Mouse (Mus musculus): Measurements from ENCODE around the gene Mindy3. TPM values are rescaled to one million over a fixed set of nuclear protein-coding genes. Genes with fewer than 3 reads are reported as not detected.

The Mindy3 gene
- polyA plus RNA-seq, 1 experiment from 2014 or later, result 13.1 TPM

DNA sequence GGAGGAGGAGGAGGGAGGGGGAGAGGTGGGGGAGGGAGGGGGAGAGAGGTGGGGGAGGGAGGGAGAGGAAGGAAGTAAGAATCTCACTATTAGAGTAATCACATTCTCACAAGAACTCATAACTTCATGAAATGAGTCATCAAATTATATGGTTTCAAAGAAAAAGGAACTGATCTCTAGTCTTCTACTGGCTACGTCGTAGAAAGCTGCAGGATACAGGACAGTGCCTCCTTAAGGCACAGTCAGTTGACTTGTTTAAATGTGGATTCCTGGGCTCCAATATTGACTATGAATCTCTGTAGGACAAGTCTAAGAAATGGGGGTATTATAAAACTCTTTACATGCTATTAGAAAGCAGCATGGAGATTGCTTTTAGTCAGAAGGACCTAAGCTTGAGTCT is 12.5 kb downstream of the Mindy3 start:
- 54% methylated on average over 2 of the region's 2 CpGs for whole genome bisulfite sequencing (ENCODE audit: insufficient replicate concordance)
- no peak for ATAC-seq
- H3K4me3 ChIP-seq (ENCODE audit: low read depth, low read length), result no peak overlapping the region
- TF ChIP-seq EP300 (IDR thresholded peaks at IDR 0.05; ENCODE audit: low read depth), result no peak
- no peak for TF ChIP-seq CTCF (IDR thresholded peaks at IDR 0.05; ENCODE audit: low read depth)
- no peak overlapping the region for H3K9ac ChIP-seq (replicated peaks)
- no peaks in the 10 kb centered on the region for H3K9me3 ChIP-seq (ENCODE audit: low read length)
- no peak for DNase-seq
- no peak overlapping the region for H3K4me2 ChIP-seq (ENCODE audit: low read depth, low read length)
- peaks cover 6% of the 10 kb centered on the region for H3K36me3 ChIP-seq (replicated peaks; ENCODE audit: insufficient read depth, low read length)
- H3K27me3 ChIP-seq (ENCODE audit: insufficient read depth, low read length), result no peaks in the 10 kb centered on the region
- peaks cover 10% of the 10 kb centered on the region for H3K4me1 ChIP-seq (ENCODE audit: insufficient read depth)
- H3K27ac ChIP-seq (ENCODE audit: low read depth), result no peak overlapping the region

DNA sequence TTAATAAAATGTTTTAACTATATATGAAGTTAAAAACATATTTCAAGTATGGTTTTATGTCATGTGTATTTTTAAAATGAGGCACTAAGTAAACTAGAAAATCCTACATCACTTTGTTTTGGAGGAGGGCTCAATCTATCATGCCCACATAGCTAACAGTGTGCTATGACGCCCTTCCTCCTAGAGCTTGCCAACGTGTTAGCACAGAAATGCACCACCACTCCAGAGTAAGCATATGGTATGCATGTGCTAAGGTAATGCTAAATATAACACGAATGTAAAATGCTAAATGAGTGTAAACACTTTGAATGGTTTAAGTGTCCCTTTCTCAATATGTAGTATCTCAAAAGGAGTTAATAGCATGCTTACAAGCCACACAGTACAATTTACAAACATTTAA is 16.8 kb downstream of the Mindy3 start:
- no peak overlapping the region for H3K4me2 ChIP-seq (ENCODE audit: low read depth, low read length)
- no peak overlapping the region for H3K9ac ChIP-seq (replicated peaks)
- no peaks in the 10 kb centered on the region for H3K27me3 ChIP-seq (ENCODE audit: insufficient read depth, low read length)
- 77% methylated on average over 3 of the region's 3 CpGs for WGBS (ENCODE audit: insufficient replicate concordance)
- peaks cover 10% of the 10 kb centered on the region for H3K36me3 ChIP-seq (replicated peaks; ENCODE audit: insufficient read depth, low read length)
- no peak for ATAC-seq
- no peak for DNase-seq
- H3K27ac ChIP-seq (ENCODE audit: low read depth), result no peak overlapping the region
- no peaks in the 10 kb centered on the region for H3K4me1 ChIP-seq (ENCODE audit: insufficient read depth)
- no peaks in the 10 kb centered on the region for H3K9me3 ChIP-seq (ENCODE audit: low read length)
- TF ChIP-seq CTCF (IDR thresholded peaks at IDR 0.05; ENCODE audit: low read depth) (no peak), EP300 (IDR thresholded peaks at IDR 0.05; ENCODE audit: low read depth) (no peak)
- no peak overlapping the region for H3K4me3 ChIP-seq (ENCODE audit: low read depth, low read length)

DNA sequence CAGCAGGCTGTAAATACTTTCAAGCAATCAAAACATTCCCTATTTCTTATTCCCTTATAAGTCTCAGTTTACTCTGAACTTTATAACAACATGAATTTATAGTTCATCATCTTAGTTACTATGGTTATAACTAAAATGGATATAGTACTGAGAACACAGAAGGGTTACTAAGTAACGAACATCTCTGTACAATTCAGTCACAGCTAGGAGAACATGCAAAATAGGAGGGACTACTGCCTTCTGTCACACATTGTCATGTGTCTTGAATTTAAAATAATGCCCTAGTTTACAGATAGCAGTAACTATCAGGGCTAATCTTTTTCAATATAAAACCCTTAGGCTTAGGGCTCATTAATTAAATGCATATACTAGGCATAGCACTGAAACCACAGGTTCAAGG is 18.1 kb downstream of the Mindy3 start:
- ATAC-seq, result no peak
- Histone ChIP-seq H3K4me1 (ENCODE audit: insufficient read depth) (no peaks in the 10 kb centered on the region), H3K4me3 (ENCODE audit: low read depth, low read length) (no peak overlapping the region), H3K9ac (replicated peaks) (no peak overlapping the region), H3K27me3 (ENCODE audit: insufficient read depth, low read length) (no peaks in the 10 kb centered on the region), H3K27ac (ENCODE audit: low read depth) (no peak overlapping the region), H3K9me3 (ENCODE audit: low read length) (no peaks in the 10 kb centered on the region), H3K4me2 (ENCODE audit: low read depth, low read length) (no peak overlapping the region), H3K36me3 (replicated peaks; ENCODE audit: insufficient read depth, low read length) (peaks cover 12% of the 10 kb centered on the region)
- no peak for DNase-seq
- TF ChIP-seq EP300 (IDR thresholded peaks at IDR 0.05; ENCODE audit: low read depth) (no peak), CTCF (IDR thresholded peaks at IDR 0.05; ENCODE audit: low read depth) (no peak)
- WGBS (ENCODE audit: insufficient replicate concordance), result 94% methylated on average over 1 of the region's 1 CpGs

DNA sequence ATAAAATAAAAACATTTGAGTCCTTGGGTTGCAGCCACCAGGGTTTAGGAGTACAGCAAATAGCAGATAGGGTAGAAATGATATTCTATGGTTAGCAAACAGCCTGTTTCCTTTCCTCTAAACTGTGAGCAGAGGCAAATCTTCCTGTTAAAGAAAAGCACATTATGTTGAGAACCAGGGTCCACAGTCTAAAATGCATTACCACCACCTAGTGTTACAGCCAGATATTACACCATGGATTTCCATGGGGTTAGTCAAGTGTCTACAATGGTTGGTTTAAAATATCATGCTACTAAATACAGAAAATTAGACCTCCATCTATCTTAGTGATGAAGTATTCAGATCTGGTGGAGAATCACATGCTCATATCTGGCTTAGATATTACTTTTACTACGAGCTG is 30.2 kb downstream of the Mindy3 start:
- WGBS (ENCODE audit: insufficient replicate concordance), result 46% methylated on average over 1 of the region's 1 CpGs

DNA sequence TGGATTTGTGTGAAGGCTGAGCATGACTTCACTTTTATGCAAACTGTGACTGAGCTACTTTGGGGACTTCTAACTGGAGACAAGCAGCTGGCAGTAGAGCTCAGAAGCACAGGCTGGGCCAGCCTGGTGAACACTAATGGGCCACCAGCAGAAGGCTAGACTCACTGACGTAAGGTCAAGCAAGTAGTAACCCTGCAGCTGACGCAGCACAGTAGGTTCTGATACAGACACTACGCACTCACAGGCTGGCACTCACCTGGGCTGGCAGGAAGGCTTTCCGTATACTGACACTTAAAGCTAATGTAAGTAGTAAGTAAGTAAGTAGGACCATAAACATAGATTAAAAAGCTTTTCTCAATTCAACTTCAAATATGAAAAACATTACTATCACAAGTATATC is 30.7 kb downstream of the Mindy3 start:
- WGBS (ENCODE audit: insufficient replicate concordance), result 86% methylated on average over 4 of the region's 4 CpGs
- H3K27me3 ChIP-seq (ENCODE audit: insufficient read depth, low read length), result no peaks in the 10 kb centered on the region
- ATAC-seq, result no peak

More for the DNA sequence above, 30.2 kb downstream of the Mindy3 start:
- peak; percentile 84 for TF ChIP-seq CTCF (IDR thresholded peaks at IDR 0.05; ENCODE audit: low read depth)
- no peak for TF ChIP-seq EP300 (IDR thresholded peaks at IDR 0.05; ENCODE audit: low read depth)
- H3K4me2 ChIP-seq (ENCODE audit: low read depth, low read length), result no peak overlapping the region
- no peak for ATAC-seq
- no peaks in the 10 kb centered on the region for H3K9me3 ChIP-seq (ENCODE audit: low read length)
- no peak overlapping the region for H3K27ac ChIP-seq (ENCODE audit: low read depth)
- H3K27me3 ChIP-seq (ENCODE audit: insufficient read depth, low read length), result no peaks in the 10 kb centered on the region
- peaks cover 15% of the 10 kb centered on the region for H3K36me3 ChIP-seq (replicated peaks; ENCODE audit: insufficient read depth, low read length)
- H3K4me3 ChIP-seq (ENCODE audit: low read depth, low read length), result no peak overlapping the region
- H3K4me1 ChIP-seq (ENCODE audit: insufficient read depth), result no peaks in the 10 kb centered on the region
- no peak for DNase-seq
- H3K9ac ChIP-seq (replicated peaks), result no peak overlapping the region

DNA sequence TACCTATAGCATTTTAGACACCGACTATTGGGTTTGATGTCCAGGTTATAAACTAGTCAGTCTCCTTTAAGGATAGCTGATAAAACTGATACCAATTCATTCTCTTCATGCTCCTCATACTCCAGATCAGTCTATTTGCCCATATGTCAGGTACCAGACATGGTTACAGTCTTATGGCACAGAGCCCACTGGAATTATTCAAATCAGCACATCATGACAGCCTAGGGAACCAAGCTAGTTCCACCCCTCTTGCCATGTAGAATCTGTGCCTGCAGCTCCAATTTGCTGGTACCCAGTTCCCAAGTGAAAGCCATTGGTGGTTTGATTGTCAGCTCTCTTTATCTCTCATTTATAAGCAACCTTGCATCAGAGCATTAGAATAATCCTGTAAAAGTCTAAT is 34.9 kb downstream of the Mindy3 start:
- H3K27ac ChIP-seq (ENCODE audit: low read depth), result no peak overlapping the region
- no peak overlapping the region for H3K9ac ChIP-seq (replicated peaks)
- DNase-seq (no peak), ATAC-seq (no peak)
- WGBS (ENCODE audit: insufficient replicate concordance), result 87% methylated on average over 1 of the region's 1 CpGs
- H3K4me2 ChIP-seq (ENCODE audit: low read depth, low read length), result no peak overlapping the region
- no peak overlapping the region for H3K4me3 ChIP-seq (ENCODE audit: low read depth, low read length)
- TF ChIP-seq EP300 (IDR thresholded peaks at IDR 0.05; ENCODE audit: low read depth) (no peak), CTCF (IDR thresholded peaks at IDR 0.05; ENCODE audit: low read depth) (no peak)
- no peaks in the 10 kb centered on the region for H3K9me3 ChIP-seq (ENCODE audit: low read length)
- H3K4me1 ChIP-seq (ENCODE audit: insufficient read depth), result no peaks in the 10 kb centered on the region
- no peaks in the 10 kb centered on the region for H3K27me3 ChIP-seq (ENCODE audit: insufficient read depth, low read length)
- peaks cover 21% of the 10 kb centered on the region for H3K36me3 ChIP-seq (replicated peaks; ENCODE audit: insufficient read depth, low read length)

More for the DNA sequence above, 30.7 kb downstream of the Mindy3 start:
- no peak overlapping the region for H3K4me2 ChIP-seq (ENCODE audit: low read depth, low read length)
- H3K9me3 ChIP-seq (ENCODE audit: low read length), result no peaks in the 10 kb centered on the region
- TF ChIP-seq CTCF (IDR thresholded peaks at IDR 0.05; ENCODE audit: low read depth), result no peak
- TF ChIP-seq EP300 (IDR thresholded peaks at IDR 0.05; ENCODE audit: low read depth), result no peak
- H3K27ac ChIP-seq (ENCODE audit: low read depth), result no peak overlapping the region
- H3K36me3 ChIP-seq (replicated peaks; ENCODE audit: insufficient read depth, low read length), result peaks cover 15% of the 10 kb centered on the region
- H3K4me1 ChIP-seq (ENCODE audit: insufficient read depth), result no peaks in the 10 kb centered on the region
- no peak for DNase-seq
- no peak overlapping the region for H3K9ac ChIP-seq (replicated peaks)
- H3K4me3 ChIP-seq (ENCODE audit: low read depth, low read length), result no peak overlapping the region

DNA sequence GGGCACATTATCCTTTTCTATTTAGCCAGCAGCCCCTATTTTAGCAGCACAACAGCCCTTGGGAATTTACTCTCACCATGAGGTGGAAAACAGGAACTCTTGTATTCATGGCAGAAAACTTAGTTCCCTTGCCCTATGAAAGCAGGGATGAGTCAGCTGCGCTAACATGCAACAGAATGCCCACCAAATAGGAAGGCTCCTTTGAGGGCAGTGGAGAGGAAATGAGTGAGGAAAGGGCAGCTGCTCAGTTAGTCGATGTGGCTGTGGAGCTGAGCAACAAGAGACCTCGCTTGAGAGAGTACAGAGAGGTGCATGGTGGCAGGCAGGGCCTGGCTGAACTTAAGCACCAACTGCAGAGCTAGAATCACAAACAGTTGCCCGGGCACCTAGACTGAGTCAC is 36.6 kb downstream of the Mindy3 start:
- ATAC-seq, result peak; percentile 21; the same call in 1 of the 2 replicates
- no peak for DNase-seq
- Histone ChIP-seq H3K36me3 (replicated peaks; ENCODE audit: insufficient read depth, low read length) (peaks cover 21% of the 10 kb centered on the region), H3K4me1 (ENCODE audit: insufficient read depth) (no peaks in the 10 kb centered on the region), H3K9ac (replicated peaks) (no peak overlapping the region), H3K4me3 (ENCODE audit: low read depth, low read length) (no peak overlapping the region), H3K27me3 (ENCODE audit: insufficient read depth, low read length) (no peaks in the 10 kb centered on the region), H3K4me2 (ENCODE audit: low read depth, low read length) (no peak overlapping the region), H3K9me3 (ENCODE audit: low read length) (no peaks in the 10 kb centered on the region), H3K27ac (ENCODE audit: low read depth) (peak overlapping the region; percentile 22; the same call in 1 of the 2 replicates)
- TF ChIP-seq CTCF (IDR thresholded peaks at IDR 0.05; ENCODE audit: low read depth), result no peak
- TF ChIP-seq EP300 (IDR thresholded peaks at IDR 0.05; ENCODE audit: low read depth), result no peak
- 54% methylated on average over 4 of the region's 4 CpGs for WGBS (ENCODE audit: insufficient replicate concordance)
